Mouse (Mus musculus): ENCODE measurements around the gene Llgl1.

- TF ChIP-seq POLR2A (IDR thresholded peaks at IDR 0.05; ENCODE audit: insufficient read depth, low read depth, low read length), result no peak
- TF ChIP-seq CTCF (IDR thresholded peaks at IDR 0.05), result peak; percentile 66
- TF ChIP-seq EP300 (IDR thresholded peaks at IDR 0.05; ENCODE audit: insufficient read depth, low read depth, low read length), result no peak
Measured at GRCm38 (mm10) chr11:60703131-60703530, 3.6 kb downstream of the Llgl1 start.
